Mouse (Mus musculus) cerebellum, adult 11 months (tissue): ENCODE measurements around the gene Cdhr3.
"Not testable (repeated sequence)": the region's sequence is repeated elsewhere in the genome, so short reads cannot be mapped to it uniquely, and the experiment has no call there.

Experiments used
- DNase-seq: peaks from one replicate; pipeline ENCODE4 v3.0.0; 2022

The Cdhr3 gene

DNA sequence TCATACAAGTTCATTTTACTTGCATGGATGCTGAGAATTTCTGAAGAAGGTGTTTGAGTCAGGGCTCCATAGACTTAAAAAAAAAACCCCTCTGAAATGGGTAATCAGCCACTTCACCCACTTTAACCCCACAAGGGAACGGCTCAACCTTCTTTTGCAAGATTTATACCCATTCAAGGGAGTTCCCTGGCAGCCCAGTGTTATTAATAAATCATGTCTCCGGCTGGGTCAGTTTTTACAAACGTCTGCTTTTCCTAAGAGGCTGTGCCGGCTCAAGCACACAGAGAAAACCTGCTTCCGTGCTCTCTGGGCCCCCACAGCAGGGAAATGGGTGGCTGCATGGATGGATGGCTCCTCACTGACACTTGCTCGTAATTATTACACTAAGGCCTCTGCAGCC, 59.5 kb downstream of the Cdhr3 start:
- DNase-seq, result no peak

DNA sequence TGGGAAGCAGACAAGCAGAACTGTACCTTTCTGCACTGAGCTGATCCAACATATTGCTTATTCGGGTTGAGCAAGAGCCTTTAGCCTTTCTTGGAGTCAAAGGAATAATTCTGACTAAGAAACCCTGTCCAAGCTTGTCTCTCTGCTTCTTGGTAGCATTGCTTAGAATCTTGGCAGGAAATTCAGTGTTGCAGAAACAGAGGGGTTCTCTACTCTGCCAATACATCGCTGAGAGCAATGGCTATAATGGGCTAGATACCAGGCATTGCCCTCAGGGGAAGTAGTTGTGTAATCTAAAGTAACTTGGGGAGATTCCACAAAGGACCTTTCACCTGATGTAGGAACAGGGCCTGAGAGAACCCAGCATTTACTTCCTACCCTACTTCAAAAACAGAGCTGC, 62.1 kb downstream of the Cdhr3 start:
- DNase-seq, result no peak

DNA sequence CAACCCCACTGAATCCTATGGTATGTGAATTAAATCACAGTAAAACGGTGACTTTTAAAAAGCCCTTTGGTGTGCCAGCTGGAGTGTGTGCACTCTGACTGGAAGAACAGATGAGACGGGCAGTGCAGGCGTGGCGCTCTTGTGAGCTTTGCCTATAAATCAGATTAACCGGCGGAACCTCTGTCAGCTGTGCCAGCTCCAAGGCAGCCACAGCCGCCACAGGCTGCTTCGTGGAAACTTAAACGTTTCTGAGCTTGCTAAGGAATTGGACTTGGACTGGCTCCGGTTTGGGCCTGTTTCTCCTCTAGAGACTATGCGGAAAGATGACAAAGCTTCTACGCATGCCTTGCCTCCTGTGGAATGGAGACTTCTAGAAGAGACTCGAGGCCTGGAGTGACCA, 62.6 kb downstream of the Cdhr3 start:
- DNase-seq, result no peak

DNA sequence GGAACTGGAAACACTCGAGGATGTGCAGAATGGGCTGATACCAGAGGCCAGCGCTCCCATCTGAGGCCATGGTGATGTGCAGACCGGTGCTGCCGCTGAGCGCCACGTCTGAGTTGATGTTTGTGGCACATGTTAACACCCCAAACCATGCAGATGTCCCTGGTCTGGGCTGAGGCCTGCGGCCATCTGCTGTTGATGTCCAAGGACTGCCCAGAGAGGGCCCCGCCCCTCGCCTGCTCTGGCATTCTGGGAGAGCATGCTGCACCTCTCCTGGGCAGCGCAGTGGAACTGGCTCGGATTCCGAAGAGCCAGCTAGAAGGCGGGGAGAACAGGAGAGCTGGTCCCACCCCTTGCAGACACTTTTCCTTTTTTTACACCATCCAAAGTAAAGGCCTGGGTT, 64.0 kb downstream of the Cdhr3 start:
- no peak for DNase-seq

DNA sequence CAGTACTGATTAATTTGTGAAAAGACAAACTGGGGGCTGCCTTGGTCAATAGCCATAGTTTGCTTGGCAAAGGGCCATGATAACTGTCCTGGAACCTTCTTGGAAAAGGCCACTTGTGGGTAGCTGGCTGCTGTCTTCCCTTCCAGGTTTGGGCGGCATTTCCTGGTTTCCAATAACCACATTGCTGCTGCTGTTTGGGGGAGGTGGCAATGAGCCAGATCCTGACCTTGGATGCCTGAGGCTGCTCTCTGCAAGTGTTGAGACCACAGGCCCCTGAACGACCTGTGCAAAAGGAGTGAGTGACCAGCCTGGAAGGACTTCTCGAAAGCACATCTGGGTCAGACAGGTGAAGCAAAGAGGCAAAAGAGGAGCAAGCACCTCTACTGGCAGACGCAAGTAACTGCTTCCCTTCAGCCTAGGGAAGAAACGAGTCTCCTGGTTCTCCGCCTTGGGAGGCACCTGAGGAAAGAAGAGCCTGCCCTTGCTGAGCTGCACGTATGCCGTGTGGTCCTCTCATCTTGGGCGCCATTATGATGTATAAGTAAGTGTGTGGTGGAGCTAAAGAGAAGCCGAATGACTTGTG, 64.5 kb downstream of the Cdhr3 start:
- no peak for DNase-seq

DNA sequence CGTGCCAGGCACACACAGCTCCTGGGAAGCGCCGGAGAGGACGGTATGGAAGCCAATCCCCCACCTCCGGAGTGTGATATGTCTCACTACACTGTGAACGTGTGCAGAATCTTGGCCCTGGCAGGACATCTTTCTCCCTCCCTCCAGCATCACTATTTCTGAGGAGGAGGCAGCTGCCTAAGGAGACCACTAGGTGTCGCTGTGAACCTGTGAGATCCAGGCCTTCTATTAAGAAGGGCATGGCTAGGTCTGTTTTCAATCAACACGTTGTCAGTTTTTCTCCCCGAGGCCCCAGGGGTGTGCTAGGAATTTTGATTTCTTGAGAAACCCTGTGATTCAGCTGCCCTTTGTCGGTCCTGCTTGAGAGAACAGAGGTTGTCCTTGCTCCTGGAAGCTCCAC, 65.6 kb downstream of the Cdhr3 start:
- peak; percentile 65 for DNase-seq

DNA sequence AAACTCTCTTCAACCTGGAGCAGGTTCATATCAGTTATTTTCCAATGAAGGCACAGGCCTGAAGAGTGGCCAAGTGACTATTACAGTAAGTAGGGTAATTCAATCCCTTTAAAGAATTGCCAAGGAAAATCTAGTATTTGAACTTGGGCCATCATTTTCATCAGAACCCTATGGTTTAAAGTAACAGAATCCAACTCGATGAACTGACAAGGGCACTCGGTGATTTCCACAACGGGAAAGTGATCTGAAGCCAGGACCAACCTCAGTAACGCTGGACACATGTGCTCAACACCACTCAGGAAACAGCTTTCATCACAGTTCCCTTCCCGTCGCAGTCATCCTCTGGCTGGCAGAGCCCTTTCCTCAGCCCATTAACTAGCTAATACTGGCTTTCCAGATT, 68.2 kb downstream of the Cdhr3 start:
- no peak for DNase-seq

DNA sequence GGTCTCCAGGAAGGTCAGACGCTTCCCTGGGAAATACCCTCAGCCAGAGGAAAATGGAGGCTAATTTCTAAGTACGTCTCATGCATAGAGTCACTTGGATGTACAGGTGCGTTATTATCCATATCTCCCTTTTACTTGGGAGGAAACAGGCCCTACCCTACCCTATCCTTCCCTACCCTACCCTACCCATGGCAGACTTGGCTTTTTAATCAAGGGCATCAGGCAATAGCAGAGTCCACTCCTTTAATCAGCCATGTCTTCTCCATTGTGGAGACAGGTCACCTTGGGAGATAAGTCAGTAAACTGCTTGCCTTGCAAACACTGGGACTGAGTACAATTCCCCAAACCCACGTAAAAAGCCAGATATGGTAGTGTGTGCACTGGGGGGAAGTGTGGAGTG, 70.9 kb downstream of the Cdhr3 start:
- no peak for DNase-seq

DNA sequence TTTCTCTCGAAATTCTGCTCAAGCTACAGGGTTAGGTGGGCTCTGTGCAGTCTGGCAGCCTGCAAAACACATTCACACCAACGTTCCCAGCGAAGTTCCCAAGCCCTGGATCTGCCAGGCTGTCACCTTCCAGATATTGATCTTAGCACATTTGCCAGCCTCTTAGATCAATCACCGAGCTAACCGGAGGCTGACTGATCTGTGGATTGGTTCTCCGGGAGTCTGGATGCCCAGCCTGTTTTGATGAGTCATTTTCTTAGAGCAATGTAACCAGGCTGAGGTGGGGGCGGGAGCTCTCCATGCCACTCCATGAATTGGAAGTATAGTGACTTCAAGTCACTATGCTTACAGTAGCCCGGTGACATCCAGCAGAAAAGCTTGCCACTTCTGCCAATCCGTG, 71.5 kb downstream of the Cdhr3 start:
- no peak for DNase-seq

DNA sequence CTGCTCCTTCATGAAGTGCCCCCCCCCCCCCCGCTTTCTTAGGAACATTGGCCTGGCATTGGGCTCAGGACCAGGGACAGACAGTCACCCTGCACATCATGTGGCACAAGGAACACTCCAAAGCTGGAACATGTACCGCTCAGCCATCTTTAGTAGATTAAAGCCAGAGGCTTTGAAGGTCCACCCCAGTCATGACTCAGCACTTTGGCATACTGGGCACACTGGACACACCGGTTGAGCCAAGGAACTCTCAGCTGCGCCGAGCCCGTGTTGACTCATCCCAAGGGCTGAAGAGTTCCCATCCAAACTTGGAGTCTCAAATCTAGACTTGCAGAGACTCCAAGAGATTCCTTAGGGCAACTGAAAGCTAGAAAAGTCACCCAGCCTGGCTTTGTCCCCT, 72.7 kb downstream of the Cdhr3 start:
- no peak for DNase-seq

DNA sequence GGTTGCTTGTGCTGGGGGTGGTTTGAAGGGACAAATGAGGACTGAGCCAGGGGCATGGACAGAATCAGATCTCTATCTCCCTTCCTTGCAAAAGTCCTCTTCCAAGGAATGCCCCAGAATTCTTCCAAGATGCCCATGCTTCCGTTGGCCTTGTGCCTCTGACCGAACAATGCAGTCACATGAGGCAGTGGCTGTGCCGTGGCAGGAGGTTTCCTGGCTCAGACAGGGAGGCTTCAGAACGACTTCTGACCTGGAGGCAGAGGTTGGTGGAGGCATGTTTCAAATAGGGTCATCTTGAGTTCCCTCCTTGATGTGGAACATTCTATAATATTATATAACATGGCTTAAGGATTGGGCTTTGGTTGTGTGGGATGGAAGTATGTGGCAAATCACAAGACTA, 74.1 kb downstream of the Cdhr3 start:
- DNase-seq, result no peak

DNA sequence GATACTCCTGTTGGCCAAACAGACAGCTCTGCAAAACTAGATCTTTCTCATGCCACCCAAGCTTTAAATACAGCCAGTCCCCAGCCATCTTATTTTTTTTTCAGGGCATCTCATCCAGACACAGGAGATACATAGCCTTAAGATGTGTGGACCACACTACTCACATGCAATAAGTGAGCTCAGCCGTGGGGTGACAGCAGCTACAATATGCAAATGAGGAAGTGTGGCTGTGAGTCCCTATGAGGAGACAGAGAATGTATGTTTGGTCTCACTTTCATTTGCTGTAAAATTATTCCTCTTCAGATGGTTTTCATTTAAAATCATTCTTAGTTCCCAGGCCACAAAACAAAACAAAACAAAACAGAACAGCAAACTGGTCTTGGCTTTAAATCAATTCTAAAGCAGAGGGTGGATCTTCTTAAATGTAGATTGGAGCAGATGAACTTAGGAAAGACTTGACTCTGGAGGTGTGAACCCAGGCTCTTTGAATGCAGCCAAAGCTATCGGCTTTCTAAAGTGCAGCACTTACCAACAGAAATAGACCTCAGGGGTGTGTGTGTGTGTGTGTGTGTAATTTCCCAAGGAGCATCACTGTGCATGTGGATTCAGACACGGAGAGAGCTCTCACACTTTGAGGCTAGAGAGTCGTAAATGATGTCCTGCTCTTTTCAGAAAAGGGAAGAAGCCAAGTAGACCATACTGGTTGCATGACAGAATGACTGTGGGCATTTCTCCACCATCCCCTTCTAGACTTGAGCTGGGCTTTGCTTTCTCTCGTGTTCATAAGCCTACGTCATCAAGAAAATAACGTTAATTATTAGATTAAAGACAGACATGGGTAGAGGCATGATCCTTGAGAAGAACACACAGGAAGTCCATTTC, 75.6 kb downstream of the Cdhr3 start:
- no peak for DNase-seq

DNA sequence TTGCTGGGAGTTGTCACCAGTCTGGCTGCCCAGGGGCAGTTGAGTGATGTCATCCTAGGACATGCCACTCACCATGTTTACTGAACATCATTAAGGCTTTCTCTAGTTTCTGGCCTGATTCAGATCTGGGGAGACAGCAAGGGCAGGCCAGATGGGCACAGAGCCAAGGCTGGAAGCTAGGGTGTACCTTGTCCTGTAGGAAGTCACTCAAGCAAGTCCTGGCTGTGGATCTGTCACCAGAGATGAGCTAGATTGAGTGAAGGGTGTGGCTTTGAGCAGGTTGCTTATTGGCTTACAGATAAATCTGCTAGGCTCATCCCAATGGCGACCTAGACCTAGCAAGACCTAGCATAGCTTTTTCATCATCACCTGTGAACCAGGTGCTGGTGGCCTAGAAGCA, 77.6 kb downstream of the Cdhr3 start:
- no peak for DNase-seq

DNA sequence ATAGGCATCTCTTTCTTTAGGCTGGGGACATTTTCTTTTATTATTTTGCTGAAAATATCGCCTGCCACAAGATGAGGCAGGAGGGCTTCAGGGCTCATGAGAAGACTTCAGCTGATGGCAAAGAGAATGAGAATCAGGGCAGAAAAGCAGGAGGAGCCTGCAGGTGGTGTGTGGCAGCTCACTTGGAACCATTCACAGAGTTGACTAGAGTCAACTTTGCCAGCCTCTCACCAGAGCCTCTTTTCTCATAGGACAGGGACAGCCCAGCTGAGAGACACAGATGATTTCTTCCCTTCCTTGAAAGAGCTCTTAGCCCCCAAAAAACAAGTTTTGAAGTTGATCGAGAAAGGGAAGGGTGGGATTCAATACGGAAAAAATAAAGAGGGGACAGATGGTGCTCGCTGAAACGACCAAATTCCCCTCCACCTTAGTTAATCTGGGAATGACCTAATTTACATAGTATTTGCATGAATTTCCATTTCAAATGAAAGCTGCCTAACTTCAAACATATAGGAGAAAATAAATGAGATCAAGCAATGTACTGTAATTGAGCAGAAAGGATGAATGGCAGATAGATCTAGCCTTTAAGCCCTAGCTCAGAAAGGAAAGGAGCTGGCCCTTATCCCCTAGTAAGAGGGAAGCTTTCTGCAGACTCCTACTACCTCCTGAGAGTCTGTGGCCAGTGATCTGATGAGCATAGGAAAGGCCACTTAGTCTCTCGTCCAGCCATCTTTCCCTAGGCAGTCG, 78.5 kb downstream of the Cdhr3 start:
- DNase-seq, result no peak

DNA sequence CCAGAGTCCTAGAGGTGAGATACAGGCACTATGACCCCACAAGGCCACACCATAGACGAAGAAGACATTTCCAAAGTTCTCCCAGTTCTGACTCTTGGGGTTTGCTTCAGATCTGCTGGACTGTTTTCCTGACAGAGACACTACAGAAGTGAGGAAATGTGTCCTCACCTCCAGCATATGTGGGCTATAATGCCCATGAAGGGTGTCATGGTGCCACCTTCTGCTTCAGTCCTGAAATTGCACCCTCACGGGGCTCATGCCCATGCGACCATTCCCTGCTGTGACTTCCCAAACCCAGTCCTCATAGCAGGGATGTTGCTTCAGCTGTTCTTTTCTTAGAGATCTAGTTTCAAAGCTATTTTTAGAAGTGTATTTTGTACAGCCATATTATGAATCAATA, 82.6 kb downstream of the Cdhr3 start:
- DNase-seq, result peak; percentile 18

DNA sequence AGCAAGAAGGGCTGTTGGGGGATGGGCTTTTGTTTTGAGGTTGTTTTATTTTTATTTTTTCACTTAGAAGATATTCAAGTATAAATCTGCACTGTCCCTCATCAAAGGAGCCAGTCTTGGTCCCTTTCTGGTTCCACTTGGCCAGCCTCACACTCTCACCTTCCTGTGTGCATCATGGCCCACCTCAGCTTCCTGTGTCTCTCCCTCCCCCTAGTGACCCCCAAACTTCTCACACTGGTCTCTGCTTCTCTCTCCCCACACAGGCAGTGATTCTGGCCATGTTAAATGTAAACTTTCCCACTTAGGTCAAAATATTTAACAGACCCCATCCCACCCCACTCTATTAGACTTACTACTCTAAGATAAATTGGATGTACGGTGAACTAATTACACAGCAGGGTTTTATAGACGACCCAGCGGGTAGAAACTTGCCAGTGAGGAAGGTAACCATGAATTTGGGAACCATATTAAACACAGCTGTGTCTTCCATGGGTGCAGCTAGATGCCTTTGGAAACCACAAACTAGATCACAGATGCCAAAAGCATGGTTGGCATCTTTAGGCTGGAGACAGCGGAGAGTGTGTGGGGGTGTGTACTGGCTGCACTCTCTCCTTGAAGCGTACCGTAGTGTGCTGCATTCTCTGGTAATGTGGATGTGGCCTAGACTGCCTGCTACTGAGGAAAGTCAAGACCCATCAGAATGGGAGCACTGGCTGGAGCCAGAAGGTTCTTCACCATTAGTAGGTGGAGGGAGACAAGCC, 83.3 kb downstream of the Cdhr3 start:
- no peak for DNase-seq

DNA sequence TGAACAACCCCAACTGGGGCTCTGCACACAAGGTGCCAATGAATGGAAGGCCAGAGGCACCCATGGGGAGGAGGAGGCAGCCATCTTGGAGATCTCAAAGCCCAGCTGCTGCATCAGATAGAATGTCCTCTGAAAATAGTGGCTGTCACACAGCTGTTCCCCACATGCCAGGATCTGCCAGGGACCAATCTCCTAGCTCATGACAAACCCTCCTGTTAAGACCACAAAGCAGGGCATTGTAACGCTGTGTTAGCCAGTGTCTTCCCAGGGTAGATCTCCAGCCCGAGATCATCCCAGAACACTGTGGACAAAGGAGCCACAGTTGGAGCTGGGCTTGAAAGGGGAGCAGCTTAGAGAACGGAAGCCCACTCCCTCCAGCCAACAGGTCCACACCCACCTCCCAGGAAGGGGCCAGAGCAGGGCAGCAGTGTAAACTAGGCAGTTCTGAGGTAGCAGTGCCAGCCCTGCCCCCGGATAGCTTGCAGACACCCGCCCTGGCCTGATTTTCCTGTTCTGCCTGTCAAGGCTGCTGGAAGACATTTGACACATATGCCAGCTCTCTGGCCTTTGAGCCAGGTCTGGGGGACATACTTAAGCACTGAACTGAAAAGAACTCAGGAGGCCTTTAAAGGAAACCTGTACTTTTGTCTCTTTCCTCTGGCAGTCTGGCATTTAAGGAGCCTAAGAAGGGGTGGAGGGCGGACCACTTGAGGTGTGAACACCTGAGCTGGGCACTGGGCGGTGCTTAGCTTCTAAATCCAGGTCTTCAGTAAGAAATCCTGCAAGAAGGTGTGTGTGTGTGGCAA, 84.2 kb downstream of the Cdhr3 start:
- no peak for DNase-seq

DNA sequence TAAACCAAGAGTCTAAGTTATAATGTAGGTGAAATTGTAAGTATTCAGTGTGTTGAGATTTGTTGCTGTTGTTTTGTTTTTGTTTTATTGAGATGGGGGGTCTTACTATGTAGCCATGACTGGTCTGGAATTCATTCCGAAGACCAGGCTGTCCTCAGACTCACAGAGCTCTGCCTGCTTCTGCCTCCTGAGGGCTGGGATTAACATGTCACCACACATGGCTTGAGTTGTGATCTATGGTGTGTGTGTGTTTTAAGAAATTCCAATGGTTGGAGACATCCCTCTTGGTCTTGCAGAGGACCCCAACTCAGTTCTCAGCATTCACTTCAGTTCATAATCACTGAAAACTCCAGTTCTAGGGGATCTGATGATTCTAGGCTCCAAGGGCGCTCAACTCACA, 85.5 kb downstream of the Cdhr3 start:
- DNase-seq, result no peak

DNA sequence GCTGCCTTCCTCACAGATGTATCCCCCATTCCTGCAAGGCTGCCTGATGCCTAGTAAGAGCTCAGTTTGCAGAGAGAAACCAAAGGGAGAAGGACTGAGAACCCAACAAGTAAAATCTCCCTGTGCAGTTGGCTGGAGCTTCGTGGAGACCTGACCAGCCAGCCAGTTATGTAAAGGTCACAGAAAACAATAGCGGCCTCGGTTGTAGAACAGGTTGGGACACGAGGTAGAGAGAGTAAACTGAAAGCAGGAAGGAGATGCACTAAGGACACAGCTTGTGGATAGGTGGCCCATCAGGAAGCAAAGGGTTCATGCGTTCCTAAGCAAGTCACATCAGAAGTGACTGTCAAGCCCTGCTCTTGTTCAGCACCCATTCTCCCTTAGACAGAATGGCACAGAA, 86.8 kb downstream of the Cdhr3 start:
- no peak for DNase-seq

DNA sequence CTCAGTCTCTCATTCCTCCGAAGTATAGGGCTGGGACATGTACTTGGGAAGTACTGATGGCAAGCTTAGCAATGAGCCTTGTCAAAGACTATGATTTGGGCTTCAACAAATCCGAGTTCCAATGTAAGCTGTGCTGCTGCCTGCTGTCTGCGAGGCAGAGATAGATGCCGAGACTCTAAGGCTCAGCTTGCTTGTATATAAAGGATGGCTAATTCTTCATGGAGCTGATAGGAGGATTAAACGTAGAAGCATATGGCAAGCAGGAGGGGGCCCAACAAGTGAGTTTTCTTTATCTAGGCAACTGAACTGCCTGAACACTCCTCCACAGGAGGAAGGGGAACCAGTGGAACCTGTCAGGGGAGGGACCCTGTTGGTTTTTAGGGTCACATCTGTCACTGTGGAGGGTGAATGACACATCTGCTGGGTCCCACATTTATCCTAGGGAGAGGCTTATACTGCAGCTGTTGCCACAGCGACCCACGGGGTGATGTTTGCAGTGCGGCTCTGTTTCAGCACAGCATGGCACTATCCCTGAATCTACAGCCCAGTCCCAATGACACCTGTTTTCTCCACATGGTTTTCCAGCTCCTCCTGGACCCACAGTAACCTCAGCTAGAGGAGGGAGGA, 89.2 kb downstream of the Cdhr3 start:
- no peak for DNase-seq

DNA sequence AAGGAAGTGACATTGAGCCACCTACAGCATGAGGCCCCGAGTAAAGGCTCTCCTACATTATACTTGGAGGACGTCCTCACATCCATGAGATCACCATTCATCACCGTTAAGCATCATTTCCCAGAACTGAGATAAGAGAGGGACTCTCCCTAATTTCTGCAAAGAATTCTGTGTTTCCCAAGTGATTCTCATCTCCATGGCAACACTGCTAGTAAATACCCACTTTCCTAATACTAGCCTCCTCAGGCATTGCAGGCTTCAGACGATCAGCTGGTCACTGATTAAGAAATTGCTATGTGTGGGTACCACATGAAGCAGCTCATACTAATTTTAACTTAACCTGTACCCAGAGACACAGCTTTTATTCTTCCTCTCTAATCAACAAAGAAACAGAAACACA, 92.3 kb downstream of the Cdhr3 start:
- DNase-seq, result no peak

DNA sequence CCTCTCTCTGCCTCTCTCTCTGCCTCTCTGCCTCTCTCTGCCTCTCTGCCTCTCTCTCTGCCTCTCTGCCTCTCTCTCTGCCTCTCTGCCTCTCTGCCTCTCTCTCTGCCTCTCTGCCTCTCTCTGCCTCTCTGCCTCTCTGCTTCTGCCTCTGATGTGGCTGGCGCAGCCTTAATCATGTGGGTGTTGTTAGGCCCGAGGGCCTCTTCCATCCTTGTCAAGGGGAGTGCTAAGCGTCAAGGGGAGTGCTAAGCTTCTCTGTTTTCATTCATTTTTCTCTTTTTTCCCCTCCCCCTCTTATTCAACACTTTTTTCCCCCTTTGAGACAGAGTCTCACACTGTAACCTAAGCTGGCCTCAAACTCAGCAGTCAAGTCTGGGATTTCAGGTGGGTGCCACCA, 92.9 kb downstream of the Cdhr3 start:
- not testable (repeated sequence) for DNase-seq
